Mouse (Mus musculus): ENCODE data around the gene Pear1. TPM values are rescaled to one million over a fixed set of nuclear protein-coding genes. Genes with fewer than 3 reads are reported as not detected.
"Not testable (repeated sequence)": the region's sequence is repeated elsewhere in the genome, so short reads cannot be mapped to it uniquely, and the experiment has no call there.

Pear1 gene
- 10 to 100 TPM in 1 of 2 experiments, 1 to 10 TPM in 1; 8.0 to 11.5 TPM for total RNA-seq (2021)

DNA sequence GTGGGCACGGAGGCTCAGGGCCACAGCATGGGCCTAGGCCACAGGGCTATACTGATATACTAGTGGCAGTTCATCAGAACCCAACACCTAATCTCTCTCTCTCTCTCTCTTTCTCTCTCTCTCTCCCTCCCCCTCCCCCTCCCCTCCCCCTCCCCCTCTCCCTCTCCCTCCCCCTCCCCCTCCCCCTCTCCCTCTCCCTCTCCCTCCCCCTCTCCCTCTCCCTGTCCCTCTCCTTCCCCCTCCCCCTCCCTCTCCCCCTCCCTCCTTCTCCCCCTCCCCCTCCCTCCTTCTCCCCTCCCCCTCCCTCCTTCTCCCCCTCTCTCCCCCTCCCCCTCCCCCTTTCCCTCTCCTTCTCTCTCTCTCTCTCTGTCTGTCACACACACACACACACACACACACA lies at the start of gene Pear1:
Gene Pear1, minus strand, starts transcription at position 101 of the 400 bp plus-strand sequence.
- intact Hi-C loops (cut with DNase I); DNase-seq: not testable (repeated sequence)

DNA sequence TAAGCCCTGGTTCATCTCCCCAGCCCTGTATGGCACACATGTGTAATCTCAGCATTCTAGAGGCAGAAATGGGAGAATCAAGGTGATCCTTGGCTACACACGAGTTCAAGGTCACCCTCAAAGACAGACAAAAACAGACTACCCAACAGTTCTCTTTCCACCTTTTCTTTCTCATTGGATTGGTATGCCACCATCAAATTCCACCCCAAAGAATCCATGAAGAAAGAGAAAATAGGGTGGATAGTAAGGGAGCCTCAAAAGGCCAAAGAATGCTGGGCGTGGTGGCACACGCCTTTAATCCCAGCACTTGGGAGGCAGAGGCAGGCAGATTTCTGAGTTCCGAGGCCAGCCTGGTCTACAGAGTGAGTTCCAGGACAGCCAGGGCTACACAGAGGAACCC lies 40.0 kb upstream of the Pear1 start:
- DNase-seq; intact Hi-C loops (cut with DNase I): not testable (repeated sequence)

DNA sequence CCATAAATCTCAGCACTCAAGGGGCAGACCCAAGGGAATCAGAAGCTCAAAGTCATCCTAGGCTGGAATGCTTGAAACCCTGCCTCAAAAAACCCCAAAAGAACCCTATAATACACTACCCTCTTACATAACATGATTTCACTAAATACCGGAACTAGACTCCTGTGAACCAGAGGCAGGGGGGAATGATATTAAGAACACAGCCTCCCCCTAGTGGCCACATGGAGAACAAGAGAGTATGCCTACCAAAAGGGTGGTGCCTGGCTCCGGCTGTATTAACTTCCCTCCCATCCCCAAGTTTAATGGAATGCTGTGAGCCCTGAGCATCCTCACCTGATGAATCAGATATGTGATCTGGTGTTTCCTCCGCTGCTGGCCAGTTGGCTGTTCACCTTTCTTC lies 35.7 kb upstream of the Pear1 start:
- intact Hi-C loops (cut with DNase I), result loop anchor here (5.0 kb wide), 1 partner anchor 88 kb away; no protein-coding TSS in a partner anchor
- DNase-seq, result peak; percentile 64

DNA sequence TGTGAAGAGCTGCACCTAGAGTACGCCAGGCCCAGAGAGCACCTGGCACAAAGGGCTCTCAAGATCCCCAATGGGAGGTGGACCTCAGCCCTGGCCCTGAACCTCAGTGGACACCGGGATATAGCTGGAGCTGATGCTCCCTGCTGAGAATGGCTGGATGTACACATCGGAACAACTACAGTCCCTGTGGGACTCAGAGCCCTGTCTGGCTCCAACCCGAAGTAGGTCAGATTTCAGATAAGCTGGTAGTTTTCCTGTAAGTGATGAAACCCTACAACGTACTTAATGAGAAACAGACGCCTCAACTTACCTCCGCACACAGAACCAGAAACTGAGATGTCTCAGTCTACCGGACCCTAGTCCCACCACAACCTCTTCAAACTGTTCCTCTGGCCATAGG lies 33.6 kb upstream of the Pear1 start:
- intact Hi-C loops (cut with DNase I), result loop anchor here (5.0 kb wide), 1 partner anchor 85 kb away; no protein-coding TSS in a partner anchor
- DNase-seq, result no peak

DNA sequence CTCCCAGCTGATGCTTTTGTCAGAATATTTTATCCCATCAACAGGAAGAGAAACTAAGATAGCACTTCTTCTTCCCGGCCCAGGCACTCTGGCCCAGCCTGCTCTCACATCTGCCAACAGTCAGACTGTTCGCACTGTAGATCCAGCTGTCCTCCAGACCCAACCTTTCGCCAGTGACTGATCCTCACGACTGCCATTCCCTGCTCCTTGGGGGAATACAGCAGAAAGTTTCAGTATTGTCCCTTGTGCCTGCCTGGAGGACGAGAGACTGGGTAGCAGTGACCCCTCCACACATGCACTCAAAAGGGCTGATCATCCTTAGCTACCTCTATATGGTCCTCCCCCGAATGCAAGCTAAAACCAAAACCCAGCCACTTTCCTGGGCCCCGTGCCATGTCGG lies 31.8 kb upstream of the Pear1 start:
- intact Hi-C loops (cut with DNase I), result loop anchor here (5.0 kb wide), 1 partner anchor 84 kb away; no protein-coding TSS in a partner anchor
- DNase-seq, result no peak

DNA sequence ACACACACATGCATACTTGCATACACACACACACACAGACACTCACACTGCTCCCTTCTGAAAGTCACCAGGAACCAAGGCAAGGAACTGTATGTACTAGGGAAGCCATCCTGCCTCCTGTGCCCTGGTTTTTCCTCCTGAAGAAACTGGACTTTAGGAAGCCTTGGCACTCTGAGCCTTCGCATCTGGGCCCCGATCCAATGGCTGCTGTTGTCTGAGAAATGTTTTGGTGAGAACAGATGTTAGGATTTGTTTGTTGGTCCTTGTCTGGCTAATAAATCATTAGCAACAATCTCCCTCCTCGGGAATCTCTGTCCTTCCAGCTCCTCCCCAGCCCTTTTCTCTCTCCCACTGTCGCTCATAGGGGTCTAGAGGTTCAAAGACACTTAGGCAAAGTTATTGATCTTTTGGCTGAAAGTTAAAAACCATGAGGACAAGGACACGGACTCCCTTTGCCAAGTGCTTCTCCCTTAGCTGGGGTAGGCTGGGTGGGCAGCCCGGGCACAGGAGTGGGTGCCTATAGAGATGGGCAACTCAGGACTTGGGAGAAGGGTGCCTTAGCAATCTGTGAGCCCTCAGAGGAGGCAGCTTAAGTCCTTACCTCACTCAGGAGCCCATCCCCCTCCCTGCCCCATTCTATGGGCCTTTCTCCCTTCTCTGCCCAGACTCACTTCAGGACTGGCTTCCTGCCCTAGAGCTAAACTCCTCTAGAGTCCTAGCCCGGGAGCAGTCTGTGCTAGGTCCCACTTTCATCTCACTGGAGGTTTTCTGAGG lies 30.9 kb upstream of the Pear1 start:
- intact Hi-C loops (cut with DNase I), result loop anchor here (5.0 kb wide), 1 partner anchor 83 kb away; no protein-coding TSS in a partner anchor
- DNase-seq, result peak; percentile 28

DNA sequence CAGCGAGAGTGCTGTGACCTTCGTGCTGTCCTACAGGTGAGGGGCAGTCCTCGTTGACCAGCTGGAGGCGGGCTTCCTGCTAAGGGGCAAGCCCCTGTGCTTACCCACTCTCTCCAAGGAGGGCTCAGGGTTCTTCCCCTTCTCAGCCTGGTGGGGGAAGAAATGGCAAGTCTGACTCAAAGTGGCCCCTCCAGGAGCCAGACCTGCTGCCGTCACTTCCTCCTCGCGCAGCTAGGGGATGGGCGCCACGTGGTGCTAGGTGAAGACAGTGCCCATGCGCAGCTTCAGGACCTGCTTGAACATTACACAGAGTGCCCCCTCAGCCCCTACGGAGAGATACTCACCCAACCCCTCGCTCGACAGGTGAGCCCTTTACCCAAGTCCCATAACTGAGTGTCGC lies 25.0 kb upstream of the Pear1 start:
- no peak for DNase-seq
- intact Hi-C loops (cut with DNase I), result no loop called here

DNA sequence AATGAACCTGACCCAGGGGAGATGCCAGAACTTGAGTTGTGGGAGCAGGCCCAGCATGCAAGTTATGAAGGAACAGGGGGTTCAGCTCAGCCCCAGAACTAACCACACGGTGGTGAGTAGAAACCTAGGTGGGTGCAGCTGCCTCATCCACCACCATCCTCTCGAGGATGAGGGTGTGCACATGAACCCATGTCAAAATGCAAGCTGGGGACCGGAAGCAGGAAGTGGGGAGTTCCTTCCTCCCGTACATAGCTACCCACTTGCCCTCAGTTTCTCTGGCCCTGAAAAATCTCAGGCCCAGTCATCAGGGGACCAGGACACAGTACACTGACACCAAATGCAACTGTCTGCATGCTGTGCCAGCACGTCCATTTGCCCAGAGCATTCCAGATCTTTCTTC lies 23.6 kb upstream of the Pear1 start:
- DNase-seq, result no peak
- intact Hi-C loops (cut with DNase I), result no loop called here

DNA sequence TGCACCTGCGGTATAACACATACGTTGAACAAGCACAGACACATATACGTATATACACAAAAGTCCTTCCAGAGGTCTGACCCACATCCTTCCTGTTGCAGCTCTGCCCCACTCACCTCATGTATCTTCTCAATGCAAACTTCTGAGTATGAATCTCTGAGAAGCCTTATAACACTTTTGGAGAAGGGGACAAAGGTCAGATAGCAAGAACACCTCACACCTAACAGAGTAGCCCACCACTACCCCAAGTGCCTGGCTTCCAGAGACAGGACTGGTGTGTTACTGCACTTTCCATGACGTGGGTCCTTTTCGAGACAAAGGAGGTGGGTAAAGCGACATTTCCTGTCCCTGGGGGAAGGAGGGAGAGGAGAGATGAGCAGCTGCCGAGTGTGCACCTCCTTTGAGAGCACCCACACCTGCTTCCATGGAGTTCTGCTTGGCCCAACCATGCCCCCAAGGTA lies 22.6 kb upstream of the Pear1 start, which contains the start of gene Sh2d2a:
Gene Sh2d2a, plus strand, starts transcription at position 106 of the 461 bp plus-strand sequence.
- no peak for DNase-seq
- intact Hi-C loops (cut with DNase I), result no loop called here

DNA sequence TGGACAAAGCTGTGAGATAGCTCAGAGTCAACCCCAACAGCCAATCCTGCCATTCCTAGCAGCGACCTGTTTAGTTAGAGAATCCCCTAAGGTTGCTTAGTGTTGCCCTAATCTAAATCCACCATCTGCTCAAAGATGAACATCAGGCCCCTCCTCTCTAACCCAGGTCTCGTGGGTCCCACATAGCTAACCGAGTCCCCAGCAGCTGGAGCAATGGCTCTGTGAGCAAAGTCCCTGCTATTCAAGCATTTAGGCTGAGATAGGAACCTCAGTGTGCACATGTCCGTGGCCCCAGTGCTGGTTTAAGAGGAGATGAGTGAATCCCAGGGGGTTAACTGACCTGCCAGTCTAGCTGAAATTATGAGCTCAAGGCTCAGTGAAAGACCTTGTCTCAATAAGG lies 22.1 kb upstream of the Pear1 start:
- intact Hi-C loops (cut with DNase I), result no loop called here
- no peak for DNase-seq

DNA sequence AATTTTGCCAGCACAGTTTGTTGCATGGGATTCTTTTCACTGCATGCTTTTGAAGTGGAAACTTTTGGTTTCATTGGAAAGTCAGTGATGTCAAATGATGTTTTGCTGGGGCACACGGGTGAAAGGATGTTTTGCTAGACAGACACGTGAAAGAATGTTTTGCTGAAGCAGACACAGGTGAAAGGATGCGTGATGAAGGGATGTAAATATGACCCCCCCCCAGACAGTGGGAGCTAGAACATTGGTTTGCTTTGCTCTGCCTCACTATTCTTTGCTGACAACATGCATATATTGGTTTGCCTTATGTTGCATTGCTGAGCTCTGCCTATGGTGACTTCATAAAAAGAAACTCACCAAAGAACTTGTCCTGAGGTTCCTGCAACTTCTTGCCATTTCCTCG lies 20.9 kb upstream of the Pear1 start:
- no peak for DNase-seq
- intact Hi-C loops (cut with DNase I), result no loop called here

DNA sequence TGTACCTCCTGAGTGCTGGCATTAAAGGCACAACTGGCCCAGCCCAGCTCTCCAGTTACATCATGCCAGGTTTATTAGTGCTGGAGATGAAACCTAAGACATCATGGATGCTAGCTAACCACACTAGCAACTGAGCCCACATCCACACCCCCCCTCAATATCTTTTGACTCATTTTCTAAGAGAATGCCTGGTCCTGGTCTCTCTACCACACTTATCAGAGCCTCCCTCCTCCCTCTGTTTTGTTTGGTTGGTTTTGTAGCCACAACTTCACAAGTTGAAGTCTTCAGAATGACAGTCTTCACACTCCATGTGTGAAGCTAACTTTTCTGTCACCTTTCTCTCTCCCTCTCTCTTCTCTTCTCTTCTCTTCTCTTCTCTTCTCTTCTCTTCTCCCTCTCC lies 16.8 kb upstream of the Pear1 start:
- no peak for DNase-seq
- intact Hi-C loops (cut with DNase I), result no loop called here

DNA sequence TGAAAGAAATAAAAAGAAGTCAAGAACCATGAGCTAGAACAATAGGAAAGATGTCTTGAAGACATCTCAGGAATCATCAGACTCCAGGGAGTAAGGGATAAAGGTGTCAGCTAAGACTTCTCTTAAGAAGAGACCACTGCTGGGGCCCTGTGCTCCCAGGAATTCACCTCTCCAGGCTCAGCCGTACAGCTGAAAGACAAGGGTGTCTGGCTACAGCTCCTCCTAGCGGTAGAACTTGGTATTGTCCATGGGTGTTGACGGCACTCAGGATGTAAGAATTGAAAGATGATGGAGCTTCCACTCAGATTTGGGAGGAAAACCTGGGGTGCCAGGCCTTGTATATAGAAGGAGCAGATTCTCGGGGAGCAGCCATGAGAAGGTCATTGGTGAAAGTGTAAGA lies 14.5 kb upstream of the Pear1 start:
- DNase-seq, result peak; percentile 77
- intact Hi-C loops (cut with DNase I), result no loop called here

DNA sequence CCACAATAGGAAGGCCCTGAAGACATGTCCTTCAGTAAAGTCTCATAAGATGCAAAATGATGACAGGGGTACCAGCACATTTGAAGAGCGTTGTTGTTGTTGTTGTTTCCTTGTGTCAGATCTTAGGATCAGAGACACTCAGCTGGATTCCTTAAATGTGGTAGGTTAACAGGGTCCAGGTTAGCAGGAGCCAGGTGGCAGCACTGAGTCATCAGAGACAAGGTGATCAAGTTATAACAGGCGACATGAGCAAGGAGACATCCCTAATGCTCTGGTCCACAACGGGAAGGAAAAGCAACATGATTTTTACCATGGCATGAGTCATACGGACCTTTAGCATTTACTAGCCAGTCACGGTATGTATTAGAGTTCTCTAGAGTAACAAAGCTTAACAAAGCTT lies 9.4 kb upstream of the Pear1 start:
- no peak for DNase-seq
- intact Hi-C loops (cut with DNase I), result no loop called here

DNA sequence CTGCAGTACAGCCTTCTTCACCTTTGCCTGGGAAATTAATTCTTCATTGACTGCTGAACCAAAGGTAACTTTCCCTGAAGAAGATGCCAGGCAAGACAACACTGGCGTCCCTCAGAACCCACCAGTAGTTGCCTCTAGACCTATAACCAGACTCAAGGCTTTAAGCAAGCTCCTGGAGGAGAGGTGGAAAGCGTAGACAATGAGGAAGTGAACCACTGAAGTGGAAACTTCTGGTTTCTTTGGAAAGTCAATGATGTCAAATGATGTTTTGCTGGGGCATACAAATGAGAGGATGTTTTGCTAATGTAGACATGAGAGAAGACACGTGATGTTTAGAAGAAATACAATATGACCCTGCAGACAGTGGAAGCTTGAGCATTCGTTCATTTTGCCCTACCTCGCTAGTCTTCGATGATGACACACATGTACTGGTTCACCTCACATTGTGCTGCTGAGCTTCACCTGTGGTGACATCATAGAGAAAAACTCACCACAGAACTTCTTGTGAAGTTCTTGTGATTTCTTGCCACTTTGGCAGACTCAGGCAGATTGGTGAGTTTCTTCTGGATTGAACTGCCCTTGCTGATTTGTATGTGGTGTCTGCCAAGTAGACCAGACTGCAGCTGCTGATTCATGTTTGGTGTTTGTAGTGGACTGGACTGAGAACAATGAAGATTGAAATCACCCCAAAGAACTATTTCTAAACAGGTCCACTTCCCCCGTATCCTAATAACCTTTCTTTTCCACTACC lies 8.2 kb upstream of the Pear1 start:
- intact Hi-C loops (cut with DNase I), result no loop called here
- DNase-seq, result no peak

DNA sequence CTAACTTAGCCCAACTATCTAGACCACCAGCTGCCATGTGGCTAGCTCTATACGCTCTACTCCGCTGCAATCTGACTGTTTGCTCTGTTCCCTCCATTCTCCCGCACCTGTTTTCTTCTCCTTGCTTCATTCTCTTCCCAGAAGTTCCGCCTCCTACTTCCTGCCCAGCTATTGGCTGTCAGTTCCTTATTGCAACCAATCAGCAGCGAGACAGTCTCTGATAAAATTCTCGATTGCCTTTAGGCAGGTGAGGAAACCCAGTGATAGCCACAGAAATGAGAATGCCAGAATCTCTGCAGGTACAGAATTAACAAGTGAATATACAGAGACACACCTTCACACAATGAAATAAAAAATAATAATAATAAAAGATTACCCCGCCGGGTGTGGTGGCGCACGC lies 4.9 kb upstream of the Pear1 start:
- intact Hi-C loops (cut with DNase I), result no loop called here
- DNase-seq, result no peak

DNA sequence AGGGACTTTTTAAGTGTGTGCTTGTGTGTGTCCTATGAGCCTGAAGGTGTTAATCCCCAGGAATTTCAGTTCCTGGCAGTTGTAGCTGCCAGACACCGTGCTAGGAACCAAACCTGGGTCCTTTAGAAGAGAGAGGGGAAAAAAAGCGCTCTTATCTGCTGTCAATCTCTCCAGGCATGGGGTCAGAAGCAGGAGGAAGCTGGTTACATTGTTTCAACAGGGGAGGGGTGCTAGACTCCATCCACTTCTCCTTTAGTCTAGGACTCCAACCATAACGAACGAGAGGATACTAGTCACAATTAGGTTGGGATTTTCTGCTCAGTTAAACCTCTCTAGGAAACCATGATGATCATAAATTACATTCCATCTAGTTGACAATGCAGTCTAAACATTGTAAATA lies 4.3 kb upstream of the Pear1 start:
- DNase-seq, result no peak
- intact Hi-C loops (cut with DNase I), result no loop called here

DNA sequence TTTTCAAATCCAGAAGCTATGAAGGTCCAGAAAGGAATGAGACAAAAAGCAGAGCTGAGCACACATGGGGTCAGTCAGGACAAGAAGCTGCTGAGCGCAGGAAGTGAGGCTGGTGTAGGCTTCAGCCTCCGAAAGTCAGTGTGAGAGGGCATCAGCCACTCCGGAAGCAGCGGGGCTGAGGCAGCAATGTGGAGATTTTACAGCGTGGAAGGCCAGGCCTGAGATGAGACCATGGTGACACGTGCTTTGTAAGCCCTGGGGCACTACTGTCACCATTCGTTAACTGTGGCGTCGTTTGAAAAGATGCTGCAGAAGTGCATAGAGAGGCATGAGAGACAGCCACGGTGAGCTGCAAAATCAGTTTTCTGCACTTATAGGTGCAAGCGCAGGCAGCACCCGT lies 5.9 kb downstream of the Pear1 start:
- DNase-seq, result no peak
- intact Hi-C loops (cut with DNase I), result no loop called here

DNA sequence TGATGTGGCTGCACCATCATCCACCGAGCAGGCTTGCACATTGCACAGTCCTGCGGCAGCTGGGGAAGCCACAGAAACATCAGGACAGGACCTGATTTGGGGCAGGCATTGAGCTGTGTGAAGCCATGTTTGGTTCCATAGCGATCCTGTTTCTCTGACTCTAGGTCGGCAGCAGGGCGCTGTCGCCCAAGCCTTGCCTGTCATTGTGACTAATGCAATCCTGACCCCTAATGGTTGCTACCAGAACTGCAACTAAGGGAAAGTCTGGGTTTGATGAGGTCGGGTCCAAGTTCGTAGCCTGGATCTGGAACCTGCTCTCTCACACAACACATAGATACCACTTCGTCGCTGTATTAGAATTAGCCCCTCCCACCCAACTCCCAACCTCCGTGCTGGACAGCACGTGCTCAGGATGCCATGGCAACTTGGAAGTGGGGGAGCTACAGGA lies 7.4 kb downstream of the Pear1 start:
- intact Hi-C loops (cut with DNase I), result no loop called here
- DNase-seq, result peak; percentile 76

DNA sequence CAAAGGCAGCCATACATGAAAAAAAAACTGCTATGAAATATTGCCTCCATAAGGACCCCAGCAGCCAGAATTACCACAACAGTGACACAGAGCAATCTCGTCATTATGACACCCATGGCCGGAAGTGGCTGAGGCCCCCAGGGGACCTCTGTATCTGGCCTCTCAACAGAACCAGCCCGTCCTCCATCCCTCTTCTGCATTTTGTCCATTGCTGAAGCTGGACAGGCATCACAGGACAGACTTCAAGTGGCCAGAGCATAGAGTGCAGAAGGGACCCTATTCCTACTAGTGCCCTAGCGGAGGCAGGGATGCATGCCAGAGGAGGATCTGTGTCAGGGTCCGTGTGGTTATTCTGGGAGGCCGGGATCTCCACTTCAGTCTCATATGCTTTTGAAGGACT lies 7.9 kb downstream of the Pear1 start:
- DNase-seq, result no peak
- intact Hi-C loops (cut with DNase I), result no loop called here

DNA sequence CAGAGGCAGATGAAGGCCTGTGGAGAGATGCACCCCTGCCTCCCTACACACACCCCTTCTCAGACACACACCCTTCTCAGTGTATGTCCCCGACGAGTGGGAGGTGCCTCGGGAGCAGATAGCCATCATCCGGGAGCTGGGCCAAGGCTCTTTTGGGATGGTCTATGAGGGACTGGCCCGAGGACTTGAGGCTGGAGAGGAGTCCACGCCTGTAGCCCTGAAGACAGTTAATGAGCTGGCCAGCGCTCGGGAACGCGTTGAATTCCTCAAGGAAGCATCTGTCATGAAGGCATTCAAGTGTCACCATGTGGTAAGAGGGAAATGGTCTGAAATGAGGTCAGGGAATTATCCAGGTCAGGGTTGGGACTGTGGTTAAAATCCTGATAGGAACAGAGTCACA lies 11.2 kb downstream of the Pear1 start:
- no peak for DNase-seq
- intact Hi-C loops (cut with DNase I), result no loop called here

DNA sequence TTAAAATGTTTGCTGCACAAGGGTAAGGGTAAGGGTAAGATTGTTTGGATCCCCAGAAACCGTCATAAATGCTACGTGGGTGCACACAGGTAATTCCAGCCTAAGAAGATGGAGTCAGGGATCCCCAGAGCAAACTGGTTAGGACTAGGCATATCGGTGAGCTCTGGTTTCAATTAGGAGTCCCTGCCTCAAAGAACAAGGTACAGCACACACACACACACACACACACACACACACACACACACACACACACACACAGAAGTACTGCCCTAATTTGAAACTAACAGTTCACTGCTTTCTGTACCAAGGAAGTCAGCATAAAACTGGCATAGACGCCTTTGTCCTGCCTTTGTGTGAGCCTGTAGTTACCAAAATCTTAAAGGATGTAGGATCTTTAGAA lies 11.7 kb downstream of the Pear1 start:
- DNase-seq, result no peak

More for the DNA sequence above, 11.7 kb downstream of the Pear1 start:
- intact Hi-C loops (cut with DNase I), result no loop called here
